Mouse (Mus musculus): ENCODE measurements around the gene Chst3. TPM values are rescaled to one million over a fixed set of nuclear protein-coding genes. Genes with fewer than 3 reads are reported as not detected.
A peak's percentile ranks its signal among the peaks of the same experiment; 100 is the strongest.
"Not testable (repeated sequence)": the region's sequence is repeated elsewhere in the genome, so short reads cannot be mapped to it uniquely, and the experiment has no call there.

Chst3 gene
- polyA plus RNA-seq, 1 experiment from 2014 or later = 3.0 TPM

DNA sequence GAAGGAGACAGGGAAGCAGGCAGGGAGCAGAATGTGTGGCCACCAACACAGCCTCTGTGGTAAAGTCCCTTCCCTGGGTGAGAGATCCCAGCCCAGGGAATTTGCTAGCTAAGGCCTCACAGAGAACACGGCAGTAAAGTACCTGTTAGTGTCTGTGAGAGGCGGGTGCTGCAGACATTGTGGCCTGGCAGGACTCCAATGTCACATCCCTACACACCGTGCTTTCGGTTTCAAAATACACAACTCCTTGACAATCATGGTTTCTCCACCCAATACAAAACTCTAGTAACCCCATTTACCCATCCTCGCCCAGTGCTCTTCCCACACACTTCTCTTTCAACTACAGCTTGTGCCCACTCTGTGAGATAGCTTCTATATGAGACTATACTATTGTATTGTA, 80.4 kb downstream of the Chst3 start:
- Histone ChIP-seq H3K9me3 (no peaks in the 10 kb centered on the region), H3K4me3 (no peak overlapping the region), H3K27me3 (no peaks in the 10 kb centered on the region), H3K27ac (no peak overlapping the region), H3K9ac (no peak overlapping the region), H3K4me1 (peaks cover 13% of the 10 kb centered on the region), H3K36me3 (no peaks in the 10 kb centered on the region), H3K4me2 (no peak overlapping the region)
- 80% methylated on average over 5 of the region's 5 CpGs for WGBS
- ATAC-seq (ENCODE audit: insufficient number of reproducible peaks, low FRiP score, low TSS enrichment, low read depth) = no peak

- no peak overlapping the region for H3K4me2 ChIP-seq
- no peak overlapping the region for H3K4me3 ChIP-seq
- no peaks in the 10 kb centered on the region for H3K9me3 ChIP-seq
- no peak overlapping the region for H3K27ac ChIP-seq
- no peaks in the 10 kb centered on the region for H3K36me3 ChIP-seq
- WGBS = 80% methylated on average over 7 of the region's 7 CpGs
- no peak overlapping the region for H3K9ac ChIP-seq
- peaks cover 14% of the 10 kb centered on the region for H3K4me1 ChIP-seq
- ATAC-seq (ENCODE audit: insufficient number of reproducible peaks, low FRiP score, low TSS enrichment, low read depth) = no peak
- H3K27me3 ChIP-seq = no peaks in the 10 kb centered on the region
These were observed 82.1 kb downstream of the Chst3 start for GRCm38 (mm10) chr10:60136935-60137334.

DNA sequence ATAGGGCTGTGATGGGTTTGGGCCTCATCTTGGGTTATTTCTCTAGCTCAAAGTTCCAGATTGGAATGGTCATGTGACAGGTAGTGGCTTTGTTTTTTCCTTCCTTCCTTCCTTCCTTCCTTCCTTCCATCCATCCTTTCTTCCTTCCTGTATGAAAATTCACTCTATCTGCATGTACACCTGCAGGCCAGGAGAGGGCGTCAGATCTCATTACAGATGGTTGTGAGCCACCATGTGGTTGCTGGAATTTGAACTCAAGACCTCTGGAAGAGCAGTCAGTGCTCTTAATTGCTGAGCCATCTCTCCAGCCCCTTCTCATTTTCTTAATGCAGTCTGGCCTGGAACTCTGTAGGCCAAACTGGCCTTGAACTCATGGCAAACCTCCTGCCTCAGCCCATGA, 83.0 kb downstream of the Chst3 start:
- H3K4me2 ChIP-seq; H3K36me3 ChIP-seq; H3K4me3 ChIP-seq; H3K9me3 ChIP-seq; ATAC-seq (ENCODE audit: insufficient number of reproducible peaks, low FRiP score, low TSS enrichment, low read depth); H3K27ac ChIP-seq; H3K9ac ChIP-seq; H3K27me3 ChIP-seq: not testable (repeated sequence)
- WGBS = 46% methylated on average over 1 of the region's 1 CpGs
- peaks cover 14% of the 10 kb centered on the region for H3K4me1 ChIP-seq

DNA sequence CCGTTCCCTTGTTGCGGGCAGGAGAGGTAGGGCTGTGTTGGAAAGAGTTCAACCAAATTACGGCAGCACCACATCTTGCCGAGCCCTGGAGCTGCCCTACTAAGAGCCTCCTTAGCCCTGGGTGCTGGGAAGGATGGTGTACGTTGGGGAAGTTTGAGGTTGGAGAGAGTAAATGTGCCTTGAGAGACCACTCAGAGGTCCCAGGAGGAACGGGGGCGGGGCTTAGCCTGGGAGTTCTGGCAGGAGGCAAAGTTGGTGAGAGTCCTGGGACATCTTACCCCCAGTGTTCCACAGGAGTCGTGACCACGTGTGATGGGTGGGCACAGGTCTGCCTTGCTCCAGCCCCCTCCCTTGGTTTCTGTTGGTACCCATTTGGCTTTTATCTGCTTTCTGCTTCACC, 84.9 kb downstream of the Chst3 start:
- Histone ChIP-seq H3K4me2 (no peak overlapping the region), H3K9me3 (no peaks in the 10 kb centered on the region), H3K27me3 (no peaks in the 10 kb centered on the region), H3K36me3 (peaks cover 7% of the 10 kb centered on the region; the same call in 1 of the 2 replicates), H3K4me3 (no peak overlapping the region), H3K4me1 (peaks cover 14% of the 10 kb centered on the region), H3K27ac (no peak overlapping the region), H3K9ac (no peak overlapping the region)
- WGBS = 41% methylated on average over 9 of the region's 9 CpGs
- no peak for ATAC-seq (ENCODE audit: insufficient number of reproducible peaks, low FRiP score, low TSS enrichment, low read depth)

- H3K4me2 ChIP-seq = 0 out of 2 replicates have a peak overlapping the region, but pooled peaks have one; percentile 1
- peaks cover 7% of the 10 kb centered on the region; the same call in 1 of the 2 replicates for H3K36me3 ChIP-seq
- no peak overlapping the region for H3K9ac ChIP-seq
- WGBS = 24% methylated on average over 6 of the region's 6 CpGs
- H3K4me3 ChIP-seq = no peak overlapping the region
- H3K27me3 ChIP-seq = no peaks in the 10 kb centered on the region
- H3K9me3 ChIP-seq = no peaks in the 10 kb centered on the region
- no peak for ATAC-seq (ENCODE audit: insufficient number of reproducible peaks, low FRiP score, low TSS enrichment, low read depth)
- peaks cover 14% of the 10 kb centered on the region for H3K4me1 ChIP-seq
- H3K27ac ChIP-seq = no peak overlapping the region
These were observed 85.6 kb downstream of the Chst3 start for GRCm38 (mm10) chr10:60133501-60133900.

Small RNA genes lying within 50 kb of the gene (microRNA-seq; reads per million reads assigned to microRNA genes)
- not detected for gene Gm22117

Other genes with a start within 250 kb of the Chst3 start
- gene Ascc1, start 216.5 kb downstream of the Chst3 start, polyA plus RNA-seq (2015; fragmentation: Nextera tagmentation; extraction: Ambion mirVana) = 41.3 and 44.4 TPM in 2 replicates
- 97.5 and 110 TPM in 2 replicates for gene Anapc16, start 216.1 kb downstream of the Chst3 start, polyA plus RNA-seq (2015; fragmentation: Nextera tagmentation; extraction: Ambion mirVana)
- gene Spock2, start 113.0 kb downstream of the Chst3 start, polyA plus RNA-seq (2015; fragmentation: Nextera tagmentation; extraction: Ambion mirVana) = 11.0 and 11.6 TPM in 2 replicates
- gene Psap, start 58.4 kb upstream of the Chst3 start, polyA plus RNA-seq (2015; fragmentation: Nextera tagmentation; extraction: Ambion mirVana) = 177 and 226 TPM in 2 replicates
- gene Vsir, start 127.6 kb upstream of the Chst3 start, polyA plus RNA-seq (2015; fragmentation: Nextera tagmentation; extraction: Ambion mirVana) = 3.4 and 6.7 TPM in 2 replicates
- gene Gm17455, start 180.5 kb upstream of the Chst3 start, polyA plus RNA-seq (2015; fragmentation: Nextera tagmentation; extraction: Ambion mirVana) = 1.2 and 4.0 TPM in 2 replicates

All from limb, embryonic 15.5 days (tissue).